Comparison of ENCODE assay signal across 13 mouse cellular contexts in genomic region chr13:52883084-52883959, GRCm38 (mm10). TPM values are rescaled to one million over a fixed set of nuclear protein-coding genes. Genes with fewer than 3 reads are reported as not detected.
A peak's percentile ranks its signal among the peaks of the same experiment; 100 is the strongest.
DNase-seq lines count a peak whose midpoint lies in the region; ATAC-seq and TF ChIP-seq lines count a peak whose summit lies in the region.
"Had no signal": no experiment of that assay in that cellular context is flagged by ENCODE, and none has a peak within 500 bp of the region (broad histone marks: within the 10 kb centered on the region; RNA-seq: fewer than 3 reads in every experiment).

No protein-coding gene starts in this region.

- WGBS in lung, embryonic 14.5 days: 56% methylated on average over 19 of the region's 19 CpGs
- WGBS in neural tube, embryonic 12.5 days: 55% methylated on average over 19 of the region's 19 CpGs

- no peak for DNase-seq in frontal cortex, postnatal 25 days (ENCODE audit: low spot score in 2 of 2)
- DNase-seq in lung, embryonic 14.5 days: peak; percentile 23
- no peak for DNase-seq in lung, postnatal 4 days
- peak; percentile 9 for DNase-seq in T-cell, adult 2 months (ENCODE audit: low spot score)
- no peak for DNase-seq in c-Kit-positive CD71-positive TER-119-positive erythroid progenitor cells, embryonic 14.5 days (ENCODE audit: low spot score)
- DNase-seq in lung, postnatal 25 days (ENCODE audit: low spot score): no peak
- DNase-seq: adrenal gland, postnatal 25 days; cerebellum, adult 18-20 months; kidney, adult 11 months had no signal

- no peak overlapping the region for H3K9ac ChIP-seq in lung, embryonic 14.5 days
- H3K9ac ChIP-seq in neural tube, embryonic 12.5 days: no peak overlapping the region
- H3K9ac ChIP-seq: embryonic facial prominence, embryonic 12.5 days; forebrain, embryonic 12.5 days had no signal

- H3K27ac ChIP-seq in lung, embryonic 14.5 days (ENCODE audit: low read depth): no peak overlapping the region
- H3K27ac ChIP-seq in neural tube, embryonic 12.5 days: 0 out of 2 replicates have a peak overlapping the region, but pooled peaks have one; percentile 42
- H3K27ac ChIP-seq: embryonic facial prominence, embryonic 12.5 days; forebrain, embryonic 12.5 days had no signal

- H3K4me3 ChIP-seq in lung, embryonic 14.5 days (ENCODE audit: low read depth, low read length): no peak overlapping the region
- H3K4me3 ChIP-seq in neural tube, embryonic 12.5 days: no peak overlapping the region
- H3K4me3 ChIP-seq: embryonic facial prominence, embryonic 12.5 days; forebrain, embryonic 12.5 days had no signal

- no peak for TF ChIP-seq CTCF in lung, embryonic 14.5 days (IDR thresholded peaks at IDR 0.05; ENCODE audit: low read depth)

- H3K4me2 ChIP-seq in lung, embryonic 14.5 days: no peak overlapping the region
- H3K4me2 ChIP-seq in neural tube, embryonic 12.5 days (replicated peaks): 0 out of 2 replicates have a peak overlapping the region, but pooled peaks have one; percentile 5
- H3K4me2 ChIP-seq: embryonic facial prominence, embryonic 12.5 days; forebrain, embryonic 12.5 days had no signal

- 0 out of 2 replicates have a peak, but pooled peaks cover 4% of the 10 kb centered on the region for H3K4me1 ChIP-seq in lung, embryonic 14.5 days (ENCODE audit: insufficient read depth)
- H3K4me1 ChIP-seq in neural tube, embryonic 12.5 days: peaks cover 35% of the 10 kb centered on the region

- peak; percentile 43; the same call in 1 of the 2 replicates for ATAC-seq in frontal cortex, adult (ENCODE audit: low TSS enrichment)
- no peak for ATAC-seq in lung, embryonic 14.5 days (ENCODE audit: insufficient read depth)
- 0 out of 2 replicates have a peak, but pooled peaks have one; percentile 45 for ATAC-seq in neural tube, embryonic 12.5 days (ENCODE audit: low FRiP score, low read depth)

- H3K9me3 ChIP-seq in lung, embryonic 14.5 days (ENCODE audit: low read depth, low read length): no peaks in the 10 kb centered on the region
- no peaks in the 10 kb centered on the region for H3K9me3 ChIP-seq in neural tube, embryonic 12.5 days
- H3K9me3 ChIP-seq: embryonic facial prominence, embryonic 12.5 days; forebrain, embryonic 12.5 days had no signal

- H3K36me3 ChIP-seq in lung, embryonic 14.5 days (ENCODE audit: insufficient read depth): no peaks in the 10 kb centered on the region
- H3K36me3 ChIP-seq in neural tube, embryonic 12.5 days: no peaks in the 10 kb centered on the region
- H3K36me3 ChIP-seq: forebrain, embryonic 12.5 days had no signal

- no peaks in the 10 kb centered on the region for H3K27me3 ChIP-seq in lung, embryonic 14.5 days (ENCODE audit: insufficient read depth, low read length)
- no peaks in the 10 kb centered on the region for H3K27me3 ChIP-seq in neural tube, embryonic 12.5 days (replicated peaks)
- H3K27me3 ChIP-seq: embryonic facial prominence, embryonic 12.5 days; forebrain, embryonic 12.5 days had no signal

RNA-seq across cellular contexts. Expression of gene Auh, which starts 46.2 kb away (rescaled TPM):
- polyA plus RNA-seq in lung, embryonic 14.5 days (2014; fragmentation: Nextera tagmentation; extraction: Ambion mirVana): 32.3 and 34.8 TPM in 2 replicates
- 51.4 and 52.7 TPM in 2 replicates for polyA plus RNA-seq in neural tube, embryonic 12.5 days (2016; fragmentation: Nextera tagmentation; extraction: Ambion mirVana)

Comparison
In these comparisons a context has a peak if more than half of its experiments do, and no peak if none do; other contexts are left out.
1. DNase-seq: peak in lung, embryonic 14.5 days (single experiment) and T-cell, adult 2 months (single experiment); none in frontal cortex, postnatal 25 days (0 of 2), lung, postnatal 4 days (0 of 2), c-Kit-positive CD71-positive TER-119-positive erythroid progenitor cells, embryonic 14.5 days (single experiment) and lung, postnatal 25 days (single experiment).